8 mouse cellular contexts compared by ENCODE assay signal in genomic region chr2:158159376-158160235, GRCm38 (mm10). TPM values are rescaled to one million over a fixed set of nuclear protein-coding genes. Genes with fewer than 3 reads are reported as not detected.
DNase-seq lines count a peak whose midpoint lies in the region; ATAC-seq and TF ChIP-seq lines count a peak whose summit lies in the region.

No protein-coding gene starts in this region.

- peaks cover 22% of the 10 kb centered on the region for H3K27me3 ChIP-seq in CH12.LX (replicated peaks)
- no peaks in the 10 kb centered on the region for H3K27me3 ChIP-seq in intestine, embryonic 16.5 days (replicated peaks; ENCODE audit: control insufficient read depth, insufficient read depth, low read length)
- H3K27me3 ChIP-seq in forebrain, embryonic 16.5 days (replicated peaks; ENCODE audit: control insufficient read depth, insufficient read depth, low read length): no peaks in the 10 kb centered on the region

- H3K4me3 ChIP-seq in CH12.LX (replicated peaks in 1 of 3; ENCODE audit: low read depth in 2 of 3, low read length in 2 of 3, poor library complexity in 1 of 3): peak overlapping the region in 1 of 3 experiments; percentile 39
- H3K4me3 ChIP-seq in cortical plate, adult 2 months (ENCODE audit: insufficient read depth, low read length): no peak overlapping the region
- 0 out of 2 replicates have a peak overlapping the region, but pooled peaks have one; percentile 13 for H3K4me3 ChIP-seq in intestine, embryonic 16.5 days (ENCODE audit: low read length)
- no peak overlapping the region for H3K4me3 ChIP-seq in forebrain, embryonic 16.5 days (replicated peaks; ENCODE audit: low read length)

- no peak for TF ChIP-seq POLR2A in CH12.LX (IDR thresholded peaks at IDR 0.05; ENCODE audit: low read depth, low read length)
- no peak for TF ChIP-seq POLR2A in cortical plate, adult 2 months (IDR thresholded peaks at IDR 0.05; ENCODE audit: extremely low read depth, insufficient read depth, low read length)

- H3K79me2 ChIP-seq in CH12.LX (replicated peaks; ENCODE audit: control insufficient read depth, extremely low read depth, insufficient read depth, poor library complexity, severe bottlenecking): no peaks in the 10 kb centered on the region

- peaks cover 8 to 23% of the 10 kb centered on the region in 2 experiments for H3K4me1 ChIP-seq in CH12.LX (ENCODE audit: control insufficient read depth in 1 of 2, insufficient read depth in 2 of 2)
- no peaks in the 10 kb centered on the region for H3K4me1 ChIP-seq in cortical plate, adult 2 months (ENCODE audit: control insufficient read depth, insufficient read depth, low read length)
- peaks cover 25% of the 10 kb centered on the region for H3K4me1 ChIP-seq in intestine, embryonic 16.5 days (ENCODE audit: control insufficient read depth, insufficient read depth, low read length)
- no peaks in the 10 kb centered on the region for H3K4me1 ChIP-seq in forebrain, embryonic 16.5 days (replicated peaks; ENCODE audit: control insufficient read depth, insufficient read depth, low read length)

- TF ChIP-seq EP300 in CH12.LX (IDR thresholded peaks at IDR 0.05; ENCODE audit: low read length): no peak

- H3K36me3 ChIP-seq in CH12.LX (replicated peaks in 1 of 2; ENCODE audit: control insufficient read depth in 1 of 2, insufficient read depth in 1 of 2, low read length in 1 of 2): no peaks in the 10 kb centered on the region
- H3K36me3 ChIP-seq in intestine, embryonic 16.5 days (ENCODE audit: control insufficient read depth, insufficient read depth, low read length): no peaks in the 10 kb centered on the region
- no peaks in the 10 kb centered on the region for H3K36me3 ChIP-seq in forebrain, embryonic 16.5 days (ENCODE audit: control insufficient read depth, insufficient read depth)

- H3K27ac ChIP-seq in CH12.LX (ENCODE audit: insufficient read depth, low read depth): no peak overlapping the region
- H3K27ac ChIP-seq in cortical plate, adult 2 months (ENCODE audit: insufficient read depth, low read length): peak overlapping the region; percentile 58; the same call in 1 of the 2 replicates
- H3K27ac ChIP-seq in intestine, embryonic 16.5 days (ENCODE audit: low read length): peak overlapping the region; percentile 78
- no peak overlapping the region for H3K27ac ChIP-seq in forebrain, embryonic 16.5 days (ENCODE audit: low read length)

- dilution Hi-C loops in CH12.LX (cut with MboI; ENCODE audit: extremely low pct_ligation_motif_present, extremely low pct_unique_long_range_greater_than_20kb, low sequenced_read_pairs): no loop called here

- peak; percentile 45 for DNase-seq in CH12.LX (ENCODE audit: extremely low read depth)
- no peak for DNase-seq in cerebellum, adult 9-10 months
- no peak for DNase-seq in layer of hippocampus, adult 11-12 months (ENCODE audit: low spot score)
- DNase-seq in spleen, adult 18-20 months: no peak

- H3K9me3 ChIP-seq in CH12.LX (replicated peaks; ENCODE audit: low read length): peaks cover 3% of the 10 kb centered on the region
- no peaks in the 10 kb centered on the region for H3K9me3 ChIP-seq in intestine, embryonic 16.5 days (ENCODE audit: control insufficient read depth, low read length)
- no peaks in the 10 kb centered on the region for H3K9me3 ChIP-seq in forebrain, embryonic 16.5 days (ENCODE audit: control insufficient read depth, low read length)

- TF ChIP-seq CTCF in CH12.LX (conservative IDR thresholded peaks at IDR 0.05 in 1 of 2, IDR thresholded peaks at IDR 0.05 in 1 of 2; ENCODE audit: low read depth in 2 of 2, low read length in 2 of 2): no peak
- no peak for TF ChIP-seq CTCF in cortical plate, adult 2 months (IDR thresholded peaks at IDR 0.05; ENCODE audit: extremely low read depth, insufficient read depth, low read length)

- peak overlapping the region; percentile 9; the same call in 1 of the 2 replicates for H3K9ac ChIP-seq in CH12.LX (ENCODE audit: insufficient read depth, low read depth)
- H3K9ac ChIP-seq in intestine, embryonic 16.5 days (ENCODE audit: low read depth, low read length): 0 out of 2 replicates have a peak overlapping the region, but pooled peaks have one; percentile 54
- no peak overlapping the region for H3K9ac ChIP-seq in forebrain, embryonic 16.5 days (replicated peaks; ENCODE audit: low read depth, low read length)

- 27% methylated on average over 7 of the region's 7 CpGs for WGBS in intestine, embryonic 16.5 days
- 70% methylated on average over 7 of the region's 7 CpGs for WGBS in forebrain, embryonic 16.5 days

- peak; percentile 75 for ATAC-seq in intestine, embryonic 16.5 days
- peak; percentile 79 for ATAC-seq in megakaryocyte, adult 5-6 weeks (ENCODE audit: poor library complexity, severe bottlenecking)
- ATAC-seq in forebrain, embryonic 16.5 days: no peak

- in situ Hi-C loops in CH12.LX (cut with MboI; ENCODE audit: low pct_ligation_motif_present, low pct_unique_long_range_greater_than_20kb, low sequenced_read_pairs): no loop called here

- no peak for TF ChIP-seq RAD21 in CH12.LX (IDR thresholded peaks at IDR 0.05; ENCODE audit: low read depth, low read length)

- peak overlapping the region; percentile 34; the same call in 1 of the 2 replicates for H3K4me2 ChIP-seq in CH12.LX (ENCODE audit: insufficient read depth, low read depth, poor library complexity, severe bottlenecking)
- peak overlapping the region; percentile 37; the same call in 1 of the 2 replicates for H3K4me2 ChIP-seq in intestine, embryonic 16.5 days (ENCODE audit: low read depth, low read length)
- no peak overlapping the region for H3K4me2 ChIP-seq in forebrain, embryonic 16.5 days (ENCODE audit: low read length)

TF ChIP-seq in CH12.LX, 34 proteins besides CTCF, POLR2A, EP300 and RAD21:
- no peak for TF ChIP-seq MEF2A (IDR thresholded peaks at IDR 0.05; ENCODE audit: borderline replicate concordance, low read depth, low read length)
- peak; percentile 77 for TF ChIP-seq SIN3A (IDR thresholded peaks at IDR 0.05; ENCODE audit: low read length)
- peak; percentile 72 for TF ChIP-seq TCF12 (IDR thresholded peaks at IDR 0.05; ENCODE audit: low read depth, low read length)
- 0 out of 2 replicates have a peak, but pooled peaks have one; percentile 19 for TF ChIP-seq MYC (IDR thresholded peaks at IDR 0.05; ENCODE audit: low read depth, low read length)
- peak; percentile 17; the same call in 1 of the 2 replicates for TF ChIP-seq MAFK (IDR thresholded peaks at IDR 0.05; ENCODE audit: insufficient replicate concordance, low read length)
- TF ChIP-seq CHD2 (IDR thresholded peaks at IDR 0.05; ENCODE audit: low read length): peak; percentile 36; the same call in 1 of the 2 replicates
- TF ChIP-seq MAX (IDR thresholded peaks at IDR 0.05; ENCODE audit: low read length): no peak; the same call in 1 of the 2 replicates
- TF ChIP-seq IRF4 (IDR thresholded peaks at IDR 0.05; ENCODE audit: low read depth, low read length): 0 out of 2 replicates have a peak, but pooled peaks have one; percentile 32
- TF ChIP-seq ELF1 (IDR thresholded peaks at IDR 0.05; ENCODE audit: low read depth, low read length): 0 out of 2 replicates have a peak, but pooled peaks have one; percentile 21
- TF ChIP-seq TBP (conservative IDR thresholded peaks at IDR 0.05; ENCODE audit: low read depth, low read length): no peak
- TF ChIP-seq BHLHE40 (IDR thresholded peaks at IDR 0.05; ENCODE audit: low read depth, low read length): peak; percentile 50
- TF ChIP-seq ETS1 (conservative IDR thresholded peaks at IDR 0.05; ENCODE audit: low read depth, low read length): peak; percentile 82
- TF ChIP-seq RCOR1 (conservative IDR thresholded peaks at IDR 0.05; ENCODE audit: low read depth, low read length): no peak

RNA-seq across cellular contexts. Expression of gene Tgm2, which starts 13.4 kb away (rescaled TPM):
- total RNA-seq in CH12.LX (2012; rRNA removed) (0.04 and 0.08 TPM in 2 replicates), CH12.LX (2014; rRNA removed) (0.09 and 0.50 TPM in 2 replicates)
- polyA plus RNA-seq in CH12.LX (2012; ENCODE audit: insufficient read length, low read depth): 0.21 and 0.72 TPM in 2 replicates
- 10.5 and 13.3 TPM in 2 replicates for polyA plus RNA-seq in cortical plate, adult 2 months (2012; rRNA removed)
- polyA plus RNA-seq in intestine, embryonic 16.5 days (2015; fragmentation: Nextera tagmentation; extraction: Ambion mirVana): 94.9 and 96.5 TPM in 2 replicates
- total RNA-seq in megakaryocyte, adult 5-6 weeks (2015): 0.71 and 1.0 TPM in 2 replicates
- 2.1 and 2.6 TPM in 2 replicates for total RNA-seq in megakaryocyte, adult 5-6 weeks (2017)
- 5.0 and 7.5 TPM in 2 replicates for polyA plus RNA-seq in forebrain, embryonic 16.5 days (2015; fragmentation: Nextera tagmentation; extraction: Ambion mirVana)

Comparison
In these comparisons a context has a peak if more than half of its experiments do, and no peak if none do; other contexts are left out.
1. H3K27ac ChIP-seq: peak in cortical plate, adult 2 months (single experiment) and intestine, embryonic 16.5 days (single experiment); none in CH12.LX (single experiment) and forebrain, embryonic 16.5 days (single experiment).